Mouse (Mus musculus) embryo, embryonic 10.5 days (tissue): Measurements from ENCODE around the gene Jag1.

Experiments used
- DNase-seq: peaks from one replicate; pipeline ENCODE4 v3.0.0-alpha.2; 2015; ENCODE audit warnings: low spot score

The Jag1 gene

DNA sequence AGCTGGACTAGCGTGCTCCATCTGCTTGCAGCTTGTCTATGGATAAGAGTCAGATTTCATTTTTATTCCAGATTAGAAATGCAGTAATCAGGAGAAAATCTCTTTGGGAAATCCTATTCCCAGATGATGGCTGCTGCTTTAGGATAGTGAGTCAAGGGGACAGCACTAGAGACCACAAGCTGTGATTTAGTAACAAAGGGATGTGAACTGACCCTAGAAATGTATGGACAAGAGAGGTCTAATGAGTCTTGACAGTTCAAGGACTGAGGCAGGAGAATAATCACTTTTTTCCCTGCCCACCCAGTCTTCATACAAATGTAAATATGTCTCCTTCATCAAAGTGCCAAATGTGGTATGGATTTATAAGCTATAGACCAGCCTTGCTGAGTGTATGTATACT, 52.6 kb downstream of the Jag1 start:
- DNase-seq, result no peak

DNA sequence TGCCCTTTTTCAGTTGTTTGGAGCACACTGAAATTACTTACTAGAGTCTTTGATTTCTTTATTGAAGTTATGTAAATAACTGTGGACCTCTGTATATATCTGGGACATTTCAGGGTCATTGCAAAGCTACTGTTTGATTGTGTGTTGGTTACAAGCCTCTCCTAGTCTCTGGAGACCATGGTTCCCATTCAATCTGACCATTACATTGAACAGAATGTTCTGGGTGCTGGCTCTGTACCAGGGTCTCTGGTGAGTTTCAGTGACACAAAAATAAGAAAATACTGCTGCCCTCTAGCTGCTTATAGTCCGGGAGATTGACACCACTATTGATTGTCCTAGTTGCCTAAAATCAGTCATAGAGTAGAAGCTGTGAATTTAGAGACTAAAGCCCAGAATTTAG, 66.5 kb downstream of the Jag1 start:
- no peak for DNase-seq

DNA sequence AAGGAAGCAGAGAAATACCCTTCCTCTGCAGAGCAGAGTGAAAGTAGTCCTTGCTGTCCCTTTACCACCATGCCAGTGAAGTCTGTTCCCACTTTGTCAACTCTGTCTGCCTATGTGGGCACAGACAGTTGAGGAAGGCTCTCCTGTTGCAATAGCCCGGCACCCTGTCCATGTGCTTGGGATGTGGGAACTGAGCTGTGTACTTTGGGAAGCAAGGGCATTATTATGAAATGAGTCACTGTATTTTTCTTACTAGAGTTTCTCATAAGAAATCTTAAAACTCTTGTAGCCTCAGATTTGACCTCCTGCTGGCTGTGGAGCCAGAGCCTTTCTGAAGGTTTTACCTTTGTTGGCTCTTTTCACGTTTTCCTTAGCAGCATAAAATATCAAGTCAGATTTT, 67.1 kb downstream of the Jag1 start:
- no peak for DNase-seq

DNA sequence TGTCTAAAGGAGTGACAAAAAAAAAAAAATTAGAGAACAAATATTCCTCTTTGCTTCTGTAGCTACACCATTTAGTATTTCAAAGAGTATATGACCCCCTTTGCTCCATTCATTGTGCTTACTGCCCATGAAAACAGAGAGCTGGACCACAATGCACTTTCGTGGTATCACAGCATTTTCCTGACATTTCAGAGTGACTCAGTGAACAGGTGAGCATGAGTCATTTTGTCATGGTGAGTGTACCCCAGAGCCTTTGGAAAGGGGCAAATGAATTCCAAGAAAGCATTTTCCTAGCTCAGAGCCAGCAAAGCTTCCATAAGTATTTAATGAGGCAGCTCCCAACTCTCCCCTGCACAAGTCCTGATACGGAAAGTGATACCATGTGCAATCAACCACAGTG, 72.3 kb downstream of the Jag1 start:
- no peak for DNase-seq
